Mouse (Mus musculus) neural tube, embryonic 11.5 days (tissue): ENCODE results near the gene Trmt2a. TPM values are rescaled to one million over a fixed set of nuclear protein-coding genes. Genes with fewer than 3 reads are reported as not detected.
A peak's percentile ranks its signal among the peaks of the same experiment; 100 is the strongest.

ENCODE experiments used
- ATAC-seq: fragments of 200-750 bp; cut with Nextera tagmentation; 2 replicates; pipeline ENCODE4 v1.8.0; 2017; ENCODE audit warnings: moderate number of reproducible peaks, mild to moderate bottlenecking, moderate TSS enrichment, moderate library complexity; ENCODE audit not compliant: insufficient read depth, low FRiP score, low TSS enrichment
- DNase-seq: peaks from one replicate; pipeline ENCODE4 v3.0.0-alpha.2; 2015; ENCODE audit warnings: low spot score
- H3K27ac ChIP-seq: fragments of 300-500 bp; sonication (generic); 2 replicates; pipeline ENCODE4 v1.5.1; 2014; ENCODE audit warnings: low read depth, mild to moderate bottlenecking, low read length
- H3K27me3 ChIP-seq: fragments of 300-500 bp; sonication (generic); 2 replicates; pipeline ENCODE4 v1.6.1; 2014; ENCODE audit warnings: mild to moderate bottlenecking, low read length, mixed read lengths; ENCODE audit not compliant: control insufficient read depth, insufficient read depth
- H3K36me3 ChIP-seq: fragments of 300-500 bp; sonication (generic); 2 replicates; pipeline ENCODE4 v1.6.1; 2014; ENCODE audit warnings: mild to moderate bottlenecking, low read length, moderate library complexity, mixed read lengths; ENCODE audit not compliant: control insufficient read depth, insufficient read depth
- H3K4me1 ChIP-seq: fragments of 300-500 bp; sonication (generic); 2 replicates; pipeline ENCODE4 v1.6.1; 2014; ENCODE audit warnings: low read length, mixed read lengths; ENCODE audit not compliant: control insufficient read depth, insufficient read depth
- H3K4me2 ChIP-seq: fragments of 300-500 bp; sonication (generic); 2 replicates; pipeline ENCODE4 v1.6.1; 2014; ENCODE audit warnings: low read depth, mild to moderate bottlenecking, moderate library complexity
- H3K4me3 ChIP-seq: fragments of 300-500 bp; sonication (generic); 2 replicates; pipeline ENCODE4 v1.5.1; 2014; ENCODE audit warnings: low read depth, low read length
- H3K9ac ChIP-seq: fragments of 300-500 bp; sonication (generic); 2 replicates; pipeline ENCODE4 v1.6.1; 2014; ENCODE audit warnings: mild to moderate bottlenecking, low read length
- H3K9me3 ChIP-seq: fragments of 300-500 bp; sonication (generic); 2 replicates; pipeline ENCODE4 v1.6.1; 2016; ENCODE audit warnings: low read length; ENCODE audit not compliant: control insufficient read depth
- WGBS: fragments of 180-500 bp; shearing (Covaris S2); extraction: QIAGEN DNeasy Blood & Tissue Kit; methylation state at CpG from one replicate; pipeline ENCODE4 v1.1.7; 2014; 5-methylcytosine and 5-hydroxymethylcytosine counted together
- polyA plus RNA-seq: library from polyadenylated mRNA; unstranded; fragments of >200 nt; fragmentation: Nextera tagmentation; extraction: Ambion mirVana; gene quantifications from 2 replicates; pipeline ENCODE4 v1.2.1, GENCODE M21; 2014

The Trmt2a gene
- polyA plus RNA-seq, 1 experiment from 2014 or later, result 93.9 TPM

GRCm38 (mm10) chr16:18228856-18229255, 19.6 kb upstream of the Trmt2a start:
- 95% methylated on average over 4 of the region's 4 CpGs for WGBS
- DNase-seq (no peak), ATAC-seq (no peak)

GRCm38 (mm10) chr16:18229622-18230021, 18.9 kb upstream of the Trmt2a start:
- DNase-seq (no peak), ATAC-seq (no peak)
- Histone ChIP-seq H3K27me3 (no peaks in the 10 kb centered on the region), H3K4me2 (no peak overlapping the region), H3K4me3 (no peak overlapping the region), H3K9ac (no peak overlapping the region), H3K36me3 (peaks cover 4% of the 10 kb centered on the region), H3K27ac (no peak overlapping the region), H3K4me1 (peaks cover 2% of the 10 kb centered on the region; the same call in 1 of the 2 replicates), H3K9me3 (no peaks in the 10 kb centered on the region)
- WGBS, result 89% methylated on average over 11 of the region's 11 CpGs

More at GRCm38 (mm10) chr16:18228856-18229255, 19.6 kb upstream of the Trmt2a start:
- Histone ChIP-seq H3K27ac (no peak overlapping the region), H3K9ac (no peak overlapping the region), H3K4me3 (no peak overlapping the region), H3K4me2 (no peak overlapping the region), H3K27me3 (no peaks in the 10 kb centered on the region), H3K9me3 (no peaks in the 10 kb centered on the region), H3K36me3 (peaks cover 11% of the 10 kb centered on the region), H3K4me1 (no peaks in the 10 kb centered on the region; the same call in 1 of the 2 replicates)

- no peak for DNase-seq
- H3K4me2 ChIP-seq, result no peak overlapping the region
- no peak for ATAC-seq
- no peaks in the 10 kb centered on the region for H3K27me3 ChIP-seq
- H3K4me1 ChIP-seq, result peaks cover 2% of the 10 kb centered on the region; the same call in 1 of the 2 replicates
- 93% methylated on average over 6 of the region's 6 CpGs for WGBS
- no peak overlapping the region for H3K27ac ChIP-seq
- H3K4me3 ChIP-seq, result no peak overlapping the region
- no peaks in the 10 kb centered on the region for H3K9me3 ChIP-seq
- no peak overlapping the region for H3K9ac ChIP-seq
- H3K36me3 ChIP-seq, result peaks cover 4% of the 10 kb centered on the region; the same call in 1 of the 2 replicates
Measured at GRCm38 (mm10) chr16:18230617-18231016, 17.9 kb upstream of the Trmt2a start.

- Histone ChIP-seq H3K4me2 (no peak overlapping the region), H3K9me3 (no peaks in the 10 kb centered on the region), H3K4me1 (peaks cover 5% of the 10 kb centered on the region), H3K4me3 (no peak overlapping the region), H3K36me3 (peaks cover 3% of the 10 kb centered on the region; the same call in 1 of the 2 replicates), H3K27ac (no peak overlapping the region), H3K27me3 (no peaks in the 10 kb centered on the region), H3K9ac (no peak overlapping the region)
- WGBS, result 91% methylated on average over 3 of the region's 3 CpGs
- DNase-seq, result no peak
- no peak for ATAC-seq
Measured at GRCm38 (mm10) chr16:18231047-18231446, 17.4 kb upstream of the Trmt2a start.

- no peaks in the 10 kb centered on the region for H3K9me3 ChIP-seq
- no peaks in the 10 kb centered on the region for H3K27me3 ChIP-seq
- no peak overlapping the region for H3K9ac ChIP-seq
- WGBS, result 89% methylated on average over 4 of the region's 4 CpGs
- H3K4me2 ChIP-seq, result no peak overlapping the region
- peaks cover 2% of the 10 kb centered on the region; the same call in 1 of the 2 replicates for H3K36me3 ChIP-seq
- no peak for DNase-seq
- ATAC-seq, result no peak
- no peak overlapping the region for H3K4me3 ChIP-seq
- H3K4me1 ChIP-seq, result peaks cover 5% of the 10 kb centered on the region
- no peak overlapping the region for H3K27ac ChIP-seq
Measured at GRCm38 (mm10) chr16:18231451-18231850, 17.0 kb upstream of the Trmt2a start.

- no peak for DNase-seq
- H3K27ac ChIP-seq, result no peak overlapping the region
- H3K4me2 ChIP-seq, result no peak overlapping the region
- no peak for ATAC-seq
- H3K9me3 ChIP-seq, result no peaks in the 10 kb centered on the region
- H3K4me3 ChIP-seq, result no peak overlapping the region
- 60% methylated on average over 1 of the region's 1 CpGs for WGBS
- no peaks in the 10 kb centered on the region for H3K27me3 ChIP-seq
- no peaks in the 10 kb centered on the region; the same call in 1 of the 2 replicates for H3K36me3 ChIP-seq
- H3K4me1 ChIP-seq, result peaks cover 5% of the 10 kb centered on the region
- no peak overlapping the region for H3K9ac ChIP-seq
Measured at GRCm38 (mm10) chr16:18233451-18233850, 15.0 kb upstream of the Trmt2a start.

- H3K27ac ChIP-seq, result no peak overlapping the region
- peaks cover 5% of the 10 kb centered on the region for H3K4me1 ChIP-seq
- no peaks in the 10 kb centered on the region for H3K27me3 ChIP-seq
- H3K4me3 ChIP-seq, result peak overlapping the region; percentile 75
- WGBS, result 21% methylated on average over 13 of the region's 13 CpGs
- no peak for DNase-seq
- no peaks in the 10 kb centered on the region; the same call in 1 of the 2 replicates for H3K36me3 ChIP-seq
- peak overlapping the region; percentile 60 for H3K4me2 ChIP-seq
- H3K9me3 ChIP-seq, result no peaks in the 10 kb centered on the region
- H3K9ac ChIP-seq, result peak overlapping the region; percentile 72
- ATAC-seq, result no peak
Measured at GRCm38 (mm10) chr16:18233919-18234670, 14.4 kb upstream of the Trmt2a start.

- Histone ChIP-seq H3K9ac (peak within 1 kb of the TSS; percentile 72), H3K36me3 (no peaks in the 10 kb centered on the region), H3K27me3 (no peaks in the 10 kb centered on the region), H3K4me3 (peak within 1 kb of the TSS; percentile 75), H3K4me1 (peaks cover 5% of the 10 kb centered on the region), H3K4me2 (peak within 1 kb of the TSS; percentile 60), H3K27ac (peak within 1 kb of the TSS; percentile 80), H3K9me3 (no peaks in the 10 kb centered on the region)
- peak; percentile 81 for DNase-seq
- under 1% methylated on average over 55 of the region's 79 CpGs for WGBS
- peak; percentile 71 for ATAC-seq
Measured at GRCm38 (mm10) chr16:18234671-18235388, 13.6 kb upstream of the Trmt2a start, which contains the start of gene Zdhhc8. TSS of gene Zdhhc8 (minus strand) at chr16:18235136.
